12 mouse cellular contexts compared by ENCODE assay signal in genomic region chr15:85683716-85684115, GRCm38 (mm10). TPM values are rescaled to one million over a fixed set of nuclear protein-coding genes. Genes with fewer than 3 reads are reported as not detected.
DNase-seq lines count a peak whose midpoint lies in the region; ATAC-seq and TF ChIP-seq lines count a peak whose summit lies in the region.
"Had no signal": no experiment of that assay in that cellular context is flagged by ENCODE, and none has a peak within 500 bp of the region (broad histone marks: within the 10 kb centered on the region; RNA-seq: fewer than 3 reads in every experiment).

No protein-coding gene starts in this region.

- no peak overlapping the region for H3K4me3 ChIP-seq in hindbrain, embryonic 13.5 days
- no peak overlapping the region for H3K4me3 ChIP-seq in hindbrain, embryonic 12.5 days
- no peak overlapping the region for H3K4me3 ChIP-seq in lung, embryonic 16.5 days (ENCODE audit: low read length)
- H3K4me3 ChIP-seq in cortical plate, adult 2 months (ENCODE audit: insufficient read depth, low read length) = no peak overlapping the region
- no peak overlapping the region for H3K4me3 ChIP-seq in small intestine, adult 2 months (ENCODE audit: low read depth, low read length)
- H3K4me3 ChIP-seq: embryonic facial prominence, embryonic 12.5 days; heart, embryonic 13.5 days; limb, embryonic 12.5 days; midbrain, embryonic 15.5 days had no signal

- H3K9ac ChIP-seq in hindbrain, embryonic 13.5 days = peak overlapping the region; percentile 40; the same call in 1 of the 2 replicates
- H3K9ac ChIP-seq in hindbrain, embryonic 12.5 days = no peak overlapping the region
- no peak overlapping the region for H3K9ac ChIP-seq in lung, embryonic 16.5 days (ENCODE audit: low read length)
- H3K9ac ChIP-seq: embryonic facial prominence, embryonic 12.5 days; heart, embryonic 13.5 days; limb, embryonic 12.5 days; midbrain, embryonic 15.5 days had no signal

- no peaks in the 10 kb centered on the region for H3K9me3 ChIP-seq in hindbrain, embryonic 13.5 days
- no peaks in the 10 kb centered on the region for H3K9me3 ChIP-seq in hindbrain, embryonic 12.5 days (replicated peaks)
- no peaks in the 10 kb centered on the region for H3K9me3 ChIP-seq in lung, embryonic 16.5 days (ENCODE audit: control insufficient read depth, low read length)
- H3K9me3 ChIP-seq: embryonic facial prominence, embryonic 12.5 days; heart, embryonic 13.5 days; limb, embryonic 12.5 days; midbrain, embryonic 15.5 days had no signal

- no peak for ATAC-seq in hindbrain, embryonic 13.5 days (ENCODE audit: low FRiP score)
- no peak for ATAC-seq in hindbrain, embryonic 12.5 days (ENCODE audit: low FRiP score)
- no peak for ATAC-seq in lung, embryonic 16.5 days (ENCODE audit: low read depth)
- ATAC-seq: midbrain, embryonic 15.5 days had no signal

- peak overlapping the region; percentile 31; the same call in 1 of the 2 replicates for H3K4me2 ChIP-seq in hindbrain, embryonic 13.5 days
- no peak overlapping the region for H3K4me2 ChIP-seq in hindbrain, embryonic 12.5 days (replicated peaks)
- H3K4me2 ChIP-seq in lung, embryonic 16.5 days (ENCODE audit: low read depth, low read length) = no peak overlapping the region
- H3K4me2 ChIP-seq: embryonic facial prominence, embryonic 12.5 days; heart, embryonic 13.5 days; limb, embryonic 12.5 days; midbrain, embryonic 15.5 days had no signal

- H3K4me1 ChIP-seq in hindbrain, embryonic 13.5 days (replicated peaks) = peaks cover 92% of the 10 kb centered on the region
- peaks cover 51% of the 10 kb centered on the region for H3K4me1 ChIP-seq in hindbrain, embryonic 12.5 days
- H3K4me1 ChIP-seq in lung, embryonic 16.5 days (replicated peaks; ENCODE audit: control insufficient read depth, insufficient read depth, low read length) = peaks cover 67% of the 10 kb centered on the region
- peaks cover 30% of the 10 kb centered on the region for H3K4me1 ChIP-seq in cortical plate, adult 2 months (ENCODE audit: control insufficient read depth, insufficient read depth, low read length)
- H3K4me1 ChIP-seq in small intestine, adult 2 months (ENCODE audit: control insufficient read depth, insufficient read depth, insufficient read length, low read length) = peaks cover 40% of the 10 kb centered on the region

- H3K27ac ChIP-seq in hindbrain, embryonic 13.5 days = no peak overlapping the region
- no peak overlapping the region for H3K27ac ChIP-seq in hindbrain, embryonic 12.5 days
- peak overlapping the region; percentile 85; the same call in 1 of the 2 replicates for H3K27ac ChIP-seq in lung, embryonic 16.5 days (ENCODE audit: low read length)
- 0 out of 2 replicates have a peak overlapping the region, but pooled peaks have one; percentile 77 for H3K27ac ChIP-seq in cortical plate, adult 2 months (ENCODE audit: insufficient read depth, low read length)
- peak overlapping the region; percentile 90 for H3K27ac ChIP-seq in small intestine, adult 2 months (ENCODE audit: insufficient read depth, low read depth, low read length)
- H3K27ac ChIP-seq: embryonic facial prominence, embryonic 12.5 days; heart, embryonic 13.5 days; limb, embryonic 12.5 days; midbrain, embryonic 15.5 days had no signal

- TF ChIP-seq CTCF in cortical plate, adult 2 months (IDR thresholded peaks at IDR 0.05; ENCODE audit: extremely low read depth, insufficient read depth, low read length) = no peak
- TF ChIP-seq CTCF in small intestine, adult 2 months (IDR thresholded peaks at IDR 0.05; ENCODE audit: extremely low read depth, insufficient read length, insufficient replicate concordance, low read depth, low read length) = no peak

- WGBS in hindbrain, embryonic 13.5 days = 90% methylated on average over 4 of the region's 4 CpGs
- 92% methylated on average over 4 of the region's 4 CpGs for WGBS in hindbrain, embryonic 12.5 days
- WGBS in lung, embryonic 16.5 days = 93% methylated on average over 4 of the region's 4 CpGs
- WGBS in small intestine, adult 2 months = 95% methylated on average over 4 of the region's 4 CpGs

- no peak for DNase-seq in lung, postnatal 10 days
- no peak for DNase-seq in T-cell, adult 2 months (ENCODE audit: low spot score)
- DNase-seq: adrenal gland, postnatal 10 days had no signal

- TF ChIP-seq POLR2A in cortical plate, adult 2 months (IDR thresholded peaks at IDR 0.05; ENCODE audit: extremely low read depth, insufficient read depth, low read length) = no peak
- no peak for TF ChIP-seq POLR2A in small intestine, adult 2 months (IDR thresholded peaks at IDR 0.05; ENCODE audit: low read depth, low read length)

- H3K36me3 ChIP-seq in hindbrain, embryonic 13.5 days = peaks cover 39% of the 10 kb centered on the region
- H3K36me3 ChIP-seq in hindbrain, embryonic 12.5 days = peaks cover 14% of the 10 kb centered on the region
- H3K36me3 ChIP-seq in lung, embryonic 16.5 days (ENCODE audit: control insufficient read depth, insufficient read depth, low read length) = peaks cover 21% of the 10 kb centered on the region
- H3K36me3 ChIP-seq in small intestine, adult 2 months (ENCODE audit: control insufficient read depth, insufficient read depth, low read length) = peaks cover 63% of the 10 kb centered on the region

- 0 out of 2 replicates have a peak, but pooled peaks cover 7% of the 10 kb centered on the region for H3K27me3 ChIP-seq in hindbrain, embryonic 13.5 days
- peaks cover 14% of the 10 kb centered on the region for H3K27me3 ChIP-seq in hindbrain, embryonic 12.5 days
- no peaks in the 10 kb centered on the region for H3K27me3 ChIP-seq in lung, embryonic 16.5 days (ENCODE audit: control insufficient read depth, insufficient read depth, low read depth, low read length)
- no peaks in the 10 kb centered on the region for H3K27me3 ChIP-seq in small intestine, adult 2 months (ENCODE audit: control insufficient read depth, insufficient read depth, low read length)
- H3K27me3 ChIP-seq: embryonic facial prominence, embryonic 12.5 days; midbrain, embryonic 15.5 days had no signal

RNA-seq across cellular contexts. Expression of gene Ppara, which starts 51.1 kb away (rescaled TPM):
- 1.2 and 1.7 TPM in 2 replicates for polyA plus RNA-seq in hindbrain, embryonic 13.5 days (2015; fragmentation: Nextera tagmentation; extraction: Ambion mirVana)
- polyA plus RNA-seq in hindbrain, embryonic 12.5 days (2016; fragmentation: Nextera tagmentation; extraction: Ambion mirVana) = 1.0 and 1.1 TPM in 2 replicates
- polyA plus RNA-seq in lung, embryonic 16.5 days (2015; fragmentation: Nextera tagmentation; extraction: Ambion mirVana) = 5.2 and 5.9 TPM in 2 replicates
- 1.8 and 2.0 TPM in 2 replicates for polyA plus RNA-seq in cortical plate, adult 2 months (2012; rRNA removed)
- 3.7 and 7.2 TPM in 2 replicates for polyA plus RNA-seq in small intestine, adult 2 months (2012; rRNA removed)

Comparison
In these comparisons a context has a peak if more than half of its experiments do, and no peak if none do; other contexts are left out.
1. H3K27ac ChIP-seq: peak in lung, embryonic 16.5 days (single experiment), cortical plate, adult 2 months (single experiment) and small intestine, adult 2 months (single experiment); none in hindbrain, embryonic 13.5 days (single experiment) and hindbrain, embryonic 12.5 days (single experiment).